Mouse (Mus musculus): ENCODE results near the gene Hao1. TPM values are rescaled to one million over a fixed set of nuclear protein-coding genes. Genes with fewer than 3 reads are reported as not detected.

Gene Hao1
- polyA plus RNA-seq (2012; rRNA removed): 0.14 and 0.16 TPM in 2 replicates

DNA sequence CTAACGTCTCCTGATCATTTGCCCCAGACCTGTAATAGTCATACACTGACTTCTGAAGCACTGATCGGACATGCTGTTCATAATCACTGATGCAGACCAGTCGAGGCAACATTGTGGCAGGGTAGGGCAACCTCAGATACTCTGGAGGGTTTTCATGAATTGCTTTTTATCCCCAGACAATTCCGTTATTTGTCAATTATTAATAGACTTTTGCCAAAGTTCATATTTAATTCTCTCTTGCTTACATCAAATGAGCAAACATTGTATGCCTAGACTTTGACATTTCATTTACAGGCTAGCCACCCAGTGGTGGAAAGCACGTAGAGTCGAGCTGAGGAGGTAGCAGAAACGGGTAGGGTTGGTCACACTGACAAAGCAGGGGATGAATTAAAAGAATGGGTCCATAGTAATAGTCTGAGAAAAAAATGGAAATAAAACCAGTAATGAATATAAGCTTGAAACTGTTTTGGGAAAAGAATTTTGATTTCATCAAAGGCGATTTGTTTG lies at the start of gene Hao1:
Gene Hao1 (minus strand): TSS at position 148 of the 507 bp plus-strand sequence.
- TF ChIP-seq POLR2A (IDR thresholded peaks at IDR 0.05; ENCODE audit: control insufficient read depth, low read depth, low read length): no peak
- no peak for TF ChIP-seq CTCF (IDR thresholded peaks at IDR 0.05; ENCODE audit: control insufficient read depth, insufficient read depth, insufficient replicate concordance, low read depth, low read length)
- H3K36me3 ChIP-seq (ENCODE audit: control insufficient read depth, insufficient read depth, low read length): no peaks in the 10 kb centered on the region
- H3K4me3 ChIP-seq (ENCODE audit: control insufficient read depth, low read depth, low read length): no peak within 1 kb of the TSS

DNA sequence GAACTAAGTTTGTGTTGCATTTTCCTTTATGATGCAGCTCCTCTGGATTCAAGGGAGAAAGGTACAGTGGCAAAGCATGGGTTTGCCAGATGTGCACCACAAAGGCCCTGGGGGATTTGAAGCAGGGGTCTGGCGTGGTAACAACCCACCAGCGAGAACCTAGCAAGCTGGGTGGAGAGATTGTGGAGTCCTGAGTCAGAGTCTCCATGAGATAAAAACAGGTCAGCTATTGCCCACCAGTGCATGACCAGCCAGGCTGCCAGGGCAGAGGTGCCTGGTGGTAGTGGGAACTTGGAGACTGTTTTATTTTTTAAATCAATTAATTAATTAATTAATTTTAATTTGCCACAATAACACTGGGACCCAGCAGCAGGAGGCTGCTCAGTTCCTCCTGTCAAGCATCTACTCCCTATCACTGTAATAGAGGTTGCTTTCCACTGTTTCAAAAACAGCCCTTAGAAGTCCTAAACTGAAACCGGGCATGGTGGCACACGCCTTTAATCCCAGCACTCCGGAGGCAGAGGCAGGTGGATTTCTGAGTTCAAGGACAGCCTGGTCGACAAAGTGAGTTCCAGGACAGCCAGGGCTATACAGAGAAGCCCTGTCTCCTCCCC lies 37.0 kb upstream of the Hao1 start:
- Histone ChIP-seq H3K4me3 (ENCODE audit: control insufficient read depth, low read depth, low read length) (no peak overlapping the region), H3K4me1 (ENCODE audit: control insufficient read depth, insufficient read depth, low read length) (no peaks in the 10 kb centered on the region), H3K27me3 (ENCODE audit: control insufficient read depth, insufficient read depth, low read length) (no peaks in the 10 kb centered on the region), H3K27ac (ENCODE audit: control insufficient read depth, insufficient read depth, low read depth, low read length) (no peak overlapping the region), H3K36me3 (ENCODE audit: control insufficient read depth, insufficient read depth, low read length) (no peaks in the 10 kb centered on the region; the same call in 1 of the 2 replicates)
- TF ChIP-seq POLR2A (IDR thresholded peaks at IDR 0.05; ENCODE audit: control insufficient read depth, low read depth, low read length): no peak
- no peak for TF ChIP-seq CTCF (IDR thresholded peaks at IDR 0.05; ENCODE audit: control insufficient read depth, insufficient read depth, insufficient replicate concordance, low read depth, low read length)

More for the DNA sequence above, at the start of gene Hao1:
- no peaks in the 10 kb centered on the region for H3K4me1 ChIP-seq (ENCODE audit: control insufficient read depth, insufficient read depth, low read length)
- H3K27ac ChIP-seq (ENCODE audit: control insufficient read depth, insufficient read depth, low read depth, low read length): no peak within 1 kb of the TSS
- no peaks in the 10 kb centered on the region for H3K27me3 ChIP-seq (ENCODE audit: control insufficient read depth, insufficient read depth, low read length)

DNA sequence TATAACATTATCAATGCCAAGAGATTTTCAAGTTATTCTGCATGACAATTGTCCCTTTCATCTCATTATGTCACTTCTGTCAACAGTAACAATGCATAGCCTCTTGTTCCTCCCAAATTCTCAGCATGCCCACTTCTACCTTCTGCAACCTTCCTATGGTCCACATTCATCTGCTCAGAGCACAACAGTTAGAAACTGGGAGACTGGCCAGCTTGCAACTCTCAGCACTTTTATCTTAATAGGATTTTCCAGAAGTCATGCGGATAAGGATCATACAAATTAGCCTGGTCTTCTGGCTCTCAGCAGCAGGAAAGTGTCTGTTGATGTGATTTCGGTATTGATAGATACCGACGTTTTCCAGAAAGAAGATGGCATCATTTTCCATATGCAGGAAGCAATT lies 31.1 kb upstream of the Hao1 start:
- H3K4me1 ChIP-seq (ENCODE audit: control insufficient read depth, insufficient read depth, low read length): no peaks in the 10 kb centered on the region
- H3K27me3 ChIP-seq (ENCODE audit: control insufficient read depth, insufficient read depth, low read length): no peaks in the 10 kb centered on the region
- H3K27ac ChIP-seq (ENCODE audit: control insufficient read depth, insufficient read depth, low read depth, low read length): no peak overlapping the region
- no peak overlapping the region for H3K4me3 ChIP-seq (ENCODE audit: control insufficient read depth, low read depth, low read length)
- no peaks in the 10 kb centered on the region for H3K36me3 ChIP-seq (ENCODE audit: control insufficient read depth, insufficient read depth, low read length)
- TF ChIP-seq CTCF (IDR thresholded peaks at IDR 0.05; ENCODE audit: control insufficient read depth, insufficient read depth, insufficient replicate concordance, low read depth, low read length) (no peak), POLR2A (IDR thresholded peaks at IDR 0.05; ENCODE audit: control insufficient read depth, low read depth, low read length) (no peak)

DNA sequence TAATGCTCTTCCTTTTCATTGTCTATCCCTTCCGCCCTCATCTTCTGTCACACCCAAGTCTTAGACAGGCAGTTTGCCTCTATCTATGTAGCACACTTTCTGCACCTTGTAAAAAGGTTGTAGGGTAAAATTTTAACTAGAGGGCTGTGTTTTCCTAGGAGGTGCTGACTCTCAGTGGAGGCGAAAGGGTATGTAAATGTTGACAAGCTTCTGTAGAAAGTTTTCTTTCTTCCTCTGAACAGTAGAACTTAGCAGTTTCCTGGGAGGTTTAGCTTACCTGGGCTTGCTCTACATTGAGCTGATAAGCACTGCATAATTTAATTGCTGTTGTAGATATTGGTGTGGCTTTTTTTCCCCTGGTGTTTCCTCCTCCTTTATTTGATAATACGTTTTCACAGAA lies 5.3 kb upstream of the Hao1 start:
- no peak for TF ChIP-seq CTCF (IDR thresholded peaks at IDR 0.05; ENCODE audit: control insufficient read depth, insufficient read depth, insufficient replicate concordance, low read depth, low read length)
- no peak for TF ChIP-seq POLR2A (IDR thresholded peaks at IDR 0.05; ENCODE audit: control insufficient read depth, low read depth, low read length)
- H3K27ac ChIP-seq (ENCODE audit: control insufficient read depth, insufficient read depth, low read depth, low read length): no peak overlapping the region
- H3K27me3 ChIP-seq (ENCODE audit: control insufficient read depth, insufficient read depth, low read length): no peaks in the 10 kb centered on the region
- no peak overlapping the region for H3K4me3 ChIP-seq (ENCODE audit: control insufficient read depth, low read depth, low read length)
- no peaks in the 10 kb centered on the region for H3K36me3 ChIP-seq (ENCODE audit: control insufficient read depth, insufficient read depth, low read length)
- no peaks in the 10 kb centered on the region for H3K4me1 ChIP-seq (ENCODE audit: control insufficient read depth, insufficient read depth, low read length)

DNA sequence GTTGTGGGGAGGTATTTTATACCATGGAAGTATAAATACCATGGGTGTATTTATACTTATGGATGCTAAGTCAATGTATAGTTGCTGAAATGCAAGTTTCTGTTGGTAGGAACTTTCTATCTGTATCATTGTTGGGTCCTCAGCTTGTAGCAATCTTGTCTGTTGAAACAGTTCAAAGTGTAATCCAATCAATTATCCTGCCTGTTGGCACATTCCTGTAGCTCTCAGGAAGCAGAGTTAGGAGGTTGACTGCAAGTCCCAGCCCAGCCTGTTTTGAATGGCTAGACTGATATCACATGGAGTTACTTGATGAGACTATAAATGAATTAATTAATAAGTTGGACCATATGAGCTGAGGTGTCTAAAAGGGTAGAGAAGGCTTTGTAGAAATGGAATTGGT lies 1.8 kb downstream of the Hao1 start:
- Histone ChIP-seq H3K27ac (ENCODE audit: control insufficient read depth, insufficient read depth, low read depth, low read length) (no peak overlapping the region), H3K4me1 (ENCODE audit: control insufficient read depth, insufficient read depth, low read length) (no peaks in the 10 kb centered on the region), H3K36me3 (ENCODE audit: control insufficient read depth, insufficient read depth, low read length) (no peaks in the 10 kb centered on the region), H3K27me3 (ENCODE audit: control insufficient read depth, insufficient read depth, low read length) (no peaks in the 10 kb centered on the region), H3K4me3 (ENCODE audit: control insufficient read depth, low read depth, low read length) (no peak overlapping the region)
- TF ChIP-seq POLR2A (IDR thresholded peaks at IDR 0.05; ENCODE audit: control insufficient read depth, low read depth, low read length) (no peak), CTCF (IDR thresholded peaks at IDR 0.05; ENCODE audit: control insufficient read depth, insufficient read depth, insufficient replicate concordance, low read depth, low read length) (no peak)

DNA sequence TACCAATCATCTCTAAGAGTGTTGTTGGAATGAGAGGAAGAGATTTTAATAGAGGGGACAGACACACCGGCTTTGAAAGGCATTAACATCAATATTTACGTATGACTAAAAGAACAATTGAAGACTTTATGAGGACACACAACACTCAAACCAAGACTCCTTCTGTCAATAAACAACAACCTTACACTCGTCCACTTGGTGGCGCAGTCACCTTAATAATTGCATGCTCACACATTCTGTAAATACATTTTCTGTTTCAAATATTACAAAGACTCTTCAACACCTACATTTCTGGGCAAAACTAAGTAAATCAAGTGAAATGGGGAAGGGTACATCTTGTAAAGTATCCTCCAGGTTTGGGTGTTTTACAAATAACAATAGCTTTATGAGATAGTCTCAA lies 4.4 kb downstream of the Hao1 start:
- no peak for TF ChIP-seq POLR2A (IDR thresholded peaks at IDR 0.05; ENCODE audit: control insufficient read depth, low read depth, low read length)
- no peak for TF ChIP-seq CTCF (IDR thresholded peaks at IDR 0.05; ENCODE audit: control insufficient read depth, insufficient read depth, insufficient replicate concordance, low read depth, low read length)
- H3K27me3 ChIP-seq (ENCODE audit: control insufficient read depth, insufficient read depth, low read length): no peaks in the 10 kb centered on the region
- H3K27ac ChIP-seq (ENCODE audit: control insufficient read depth, insufficient read depth, low read depth, low read length): no peak overlapping the region
- no peaks in the 10 kb centered on the region for H3K4me1 ChIP-seq (ENCODE audit: control insufficient read depth, insufficient read depth, low read length)
- no peaks in the 10 kb centered on the region for H3K36me3 ChIP-seq (ENCODE audit: control insufficient read depth, insufficient read depth, low read length)
- no peak overlapping the region for H3K4me3 ChIP-seq (ENCODE audit: control insufficient read depth, low read depth, low read length)

DNA sequence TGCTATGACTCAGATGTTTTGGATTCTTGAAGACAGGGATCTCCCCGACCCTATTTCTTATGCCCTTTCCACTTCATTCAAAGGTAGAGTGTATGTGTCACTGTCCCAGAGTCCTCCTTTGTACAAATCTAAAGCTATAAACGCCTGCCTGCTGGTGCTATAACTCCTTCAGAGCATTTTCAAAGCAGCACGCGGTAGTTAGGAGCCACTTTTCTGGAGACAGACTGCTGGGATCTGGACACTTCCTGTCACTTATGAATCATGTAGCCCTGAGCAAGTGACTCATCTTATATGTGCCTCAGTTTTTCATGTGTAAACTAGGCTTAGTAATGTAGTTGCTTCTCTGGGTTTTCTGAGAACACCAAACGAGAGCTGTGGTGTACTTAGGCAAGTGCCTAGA lies 9.1 kb downstream of the Hao1 start:
- H3K4me1 ChIP-seq (ENCODE audit: control insufficient read depth, insufficient read depth, low read length): no peaks in the 10 kb centered on the region
- H3K27me3 ChIP-seq (ENCODE audit: control insufficient read depth, insufficient read depth, low read length): no peaks in the 10 kb centered on the region
- no peak overlapping the region for H3K27ac ChIP-seq (ENCODE audit: control insufficient read depth, insufficient read depth, low read depth, low read length)
- no peak for TF ChIP-seq POLR2A (IDR thresholded peaks at IDR 0.05; ENCODE audit: control insufficient read depth, low read depth, low read length)
- TF ChIP-seq CTCF (IDR thresholded peaks at IDR 0.05; ENCODE audit: control insufficient read depth, insufficient read depth, insufficient replicate concordance, low read depth, low read length): no peak
- H3K4me3 ChIP-seq (ENCODE audit: control insufficient read depth, low read depth, low read length): no peak overlapping the region
- no peaks in the 10 kb centered on the region for H3K36me3 ChIP-seq (ENCODE audit: control insufficient read depth, insufficient read depth, low read length)
